Mouse (Mus musculus) spleen, postnatal 10 days (tissue): ENCODE results near the gene Srsf6.
"Not testable (repeated sequence)": the region's sequence is repeated elsewhere in the genome, so short reads cannot be mapped to it uniquely, and the experiment has no call there.

Experiments used
- DNase-seq, 2 experiments: peaks; one replicate each; pipeline ENCODE4 v3.0.0; 2021 to 2022; ENCODE audit warnings: low spot score in 2 of 2

Srsf6 gene

GRCm38 (mm10) chr2:162931123-162931673 is at the start of gene Srsf6:
Gene Srsf6 (plus strand): TSS chr2:162931528.
- DNase-seq, result peak; percentile 87 to 93

GRCm38 (mm10) chr2:162884101-162884500 is 47.2 kb upstream of the Srsf6 start:
- no peak for DNase-seq

- no peak for DNase-seq
Measured at GRCm38 (mm10) chr2:162887121-162887520, 44.2 kb upstream of the Srsf6 start.

GRCm38 (mm10) chr2:162888677-162889076 is 42.7 kb upstream of the Srsf6 start:
- no peak for DNase-seq

GRCm38 (mm10) chr2:162889191-162889590 is 42.1 kb upstream of the Srsf6 start:
- DNase-seq, result no peak

- no peak for DNase-seq
Measured at GRCm38 (mm10) chr2:162889731-162890130, 41.6 kb upstream of the Srsf6 start.

GRCm38 (mm10) chr2:162892979-162893378 is 38.3 kb upstream of the Srsf6 start:
- not testable (repeated sequence) for DNase-seq

- DNase-seq, result not testable (repeated sequence)
Measured at GRCm38 (mm10) chr2:162899256-162899655, 32.1 kb upstream of the Srsf6 start.

- no peak for DNase-seq
Measured at GRCm38 (mm10) chr2:162899880-162900589, 31.3 kb upstream of the Srsf6 start.

- no peak for DNase-seq
Measured at GRCm38 (mm10) chr2:162900590-162900916, 30.8 kb upstream of the Srsf6 start.

- DNase-seq, result no peak
Measured at GRCm38 (mm10) chr2:162905902-162906301, 25.4 kb upstream of the Srsf6 start.

GRCm38 (mm10) chr2:162908052-162908491 is 23.3 kb upstream of the Srsf6 start:
- DNase-seq, result no peak

GRCm38 (mm10) chr2:162914040-162914439 is 17.3 kb upstream of the Srsf6 start:
- no peak for DNase-seq

GRCm38 (mm10) chr2:162914519-162914918 is 16.8 kb upstream of the Srsf6 start:
- no peak for DNase-seq

GRCm38 (mm10) chr2:162919926-162920325 is 11.4 kb upstream of the Srsf6 start:
- DNase-seq, result no peak

- DNase-seq, result peak in 1 of 2 experiments; percentile 62
Measured at GRCm38 (mm10) chr2:162922183-162922582, 9.1 kb upstream of the Srsf6 start.

- no peak for DNase-seq
Measured at GRCm38 (mm10) chr2:162922834-162923233, 8.5 kb upstream of the Srsf6 start.

GRCm38 (mm10) chr2:162924126-162924525 is 7.2 kb upstream of the Srsf6 start:
- no peak for DNase-seq

GRCm38 (mm10) chr2:162927918-162928585 is 3.3 kb upstream of the Srsf6 start:
- no peak for DNase-seq

- DNase-seq, result no peak
Measured at GRCm38 (mm10) chr2:162929704-162930103, 1.6 kb upstream of the Srsf6 start.

- DNase-seq, result peak; percentile 27 to 29
Measured at GRCm38 (mm10) chr2:162930516-162931122, 709 bp upstream of the Srsf6 start.
